Mouse (Mus musculus) NIH3T3 (cell line): ENCODE measurements at regions not wholly inside any gene's neighbourhood (a gene's known extent, or its start where the extent isn't known, plus 50 kb on each side); places are given as distances from the start of the nearest gene placed in this dataset.

Experiments used
- DNase-seq: peaks from one replicate; pipeline ENCODE4 v3.0.0-alpha.2; 2012; ENCODE audit warnings: low read depth

- DNase-seq = no peak
Measured at GRCm38 (mm10) chr1:181299826-181300225, 52.6 kb upstream of the Cnih3 start.

GRCm38 (mm10) chr1:181302151-181302550 lies 50.3 kb upstream of the Cnih3 start:
- no peak for DNase-seq
